Mouse (Mus musculus): ENCODE data around the gene Vmn1r16. TPM values are rescaled to one million over a fixed set of nuclear protein-coding genes. Genes with fewer than 3 reads are reported as not detected.

The Vmn1r16 gene
- polyA plus RNA-seq, 2 experiments = not detected

GRCm38 (mm10) chr6:57326176-57326575 lies 3.1 kb downstream of the Vmn1r16 start:
- ATAC-seq (ENCODE audit: insufficient read depth) (no peak), DNase-seq (ENCODE audit: low read depth in 3 of 3, low spot score in 3 of 3) (no peak)
- Histone ChIP-seq H3K4me1 (replicated peaks; ENCODE audit: control insufficient read depth in 2 of 2, insufficient read depth in 2 of 2, low read length in 1 of 2) (no peaks in the 10 kb centered on the region), H3K9ac (replicated peaks) (no peak overlapping the region), H3K4me2 (ENCODE audit: low read depth) (no peak overlapping the region), H3K27ac (no peak overlapping the region), H3K9me3 (ENCODE audit: control insufficient read depth, low read length) (no peaks in the 10 kb centered on the region), H3K36me3 (replicated peaks; ENCODE audit: control insufficient read depth, insufficient read depth, low read depth) (no peaks in the 10 kb centered on the region), H3K4me3 (ENCODE audit: insufficient read depth in 1 of 2, low read depth in 2 of 2, low read length in 2 of 2) (no peak overlapping the region), H3K27me3 (ENCODE audit: control insufficient read depth, insufficient read depth, low read length) (no peaks in the 10 kb centered on the region)
- no peak for TF ChIP-seq EP300 (IDR thresholded peaks at IDR 0.05; ENCODE audit: low read depth)
- TF ChIP-seq CTCF (IDR thresholded peaks at IDR 0.05; ENCODE audit: low read depth) = no peak

GRCm38 (mm10) chr6:57278952-57279351 lies 50.3 kb downstream of the Vmn1r16 start:
- TF ChIP-seq CTCF (IDR thresholded peaks at IDR 0.05; ENCODE audit: low read depth) (no peak), EP300 (IDR thresholded peaks at IDR 0.05; ENCODE audit: low read depth) (no peak)
- no peaks in the 10 kb centered on the region for H3K27me3 ChIP-seq (ENCODE audit: control insufficient read depth, insufficient read depth, low read length)

GRCm38 (mm10) chr6:57272517-57272916 lies 56.8 kb downstream of the Vmn1r16 start:
- H3K27me3 ChIP-seq (ENCODE audit: control insufficient read depth, insufficient read depth, low read length) = no peaks in the 10 kb centered on the region
- no peaks in the 10 kb centered on the region for H3K9me3 ChIP-seq (ENCODE audit: control insufficient read depth, low read length)
- DNase-seq (ENCODE audit: low read depth in 3 of 3, low spot score in 3 of 3) = no peak
- H3K9ac ChIP-seq (replicated peaks) = no peak overlapping the region
- H3K36me3 ChIP-seq (replicated peaks; ENCODE audit: control insufficient read depth, insufficient read depth, low read depth) = no peaks in the 10 kb centered on the region
- TF ChIP-seq CTCF (IDR thresholded peaks at IDR 0.05; ENCODE audit: low read depth) (no peak), EP300 (IDR thresholded peaks at IDR 0.05; ENCODE audit: low read depth) (no peak)
- H3K4me1 ChIP-seq (replicated peaks; ENCODE audit: control insufficient read depth in 2 of 2, insufficient read depth in 2 of 2, low read length in 1 of 2) = no peaks in the 10 kb centered on the region
- H3K27ac ChIP-seq = no peak overlapping the region
- ATAC-seq (ENCODE audit: insufficient read depth) = no peak
- no peak overlapping the region for H3K4me3 ChIP-seq (ENCODE audit: insufficient read depth in 1 of 2, low read depth in 2 of 2, low read length in 2 of 2)
- no peak overlapping the region for H3K4me2 ChIP-seq (ENCODE audit: low read depth)

More at GRCm38 (mm10) chr6:57278952-57279351, 50.3 kb downstream of the Vmn1r16 start:
- Histone ChIP-seq H3K9ac (replicated peaks) (no peak overlapping the region), H3K27ac (no peak overlapping the region), H3K4me1 (replicated peaks; ENCODE audit: control insufficient read depth in 2 of 2, insufficient read depth in 2 of 2, low read length in 1 of 2) (no peaks in the 10 kb centered on the region), H3K4me3 (ENCODE audit: insufficient read depth in 1 of 2, low read depth in 2 of 2, low read length in 2 of 2) (no peak overlapping the region), H3K36me3 (replicated peaks; ENCODE audit: control insufficient read depth, insufficient read depth, low read depth) (no peaks in the 10 kb centered on the region), H3K4me2 (ENCODE audit: low read depth) (no peak overlapping the region), H3K9me3 (ENCODE audit: control insufficient read depth, low read length) (no peaks in the 10 kb centered on the region)
- ATAC-seq (ENCODE audit: insufficient read depth) = no peak
- DNase-seq (ENCODE audit: low read depth in 3 of 3, low spot score in 3 of 3) = no peak

GRCm38 (mm10) chr6:57271881-57272280 lies 57.4 kb downstream of the Vmn1r16 start:
- H3K4me2 ChIP-seq (ENCODE audit: low read depth) = no peak overlapping the region
- no peak overlapping the region for H3K9ac ChIP-seq (replicated peaks)
- H3K27me3 ChIP-seq (ENCODE audit: control insufficient read depth, insufficient read depth, low read length) = no peaks in the 10 kb centered on the region
- no peaks in the 10 kb centered on the region for H3K9me3 ChIP-seq (ENCODE audit: control insufficient read depth, low read length)
- H3K36me3 ChIP-seq (replicated peaks; ENCODE audit: control insufficient read depth, insufficient read depth, low read depth) = no peaks in the 10 kb centered on the region
- 36% methylated on average over 3 of the region's 3 CpGs for WGBS (ENCODE audit: insufficient replicate concordance)
- no peak for ATAC-seq (ENCODE audit: insufficient read depth)
- DNase-seq (ENCODE audit: low read depth in 3 of 3, low spot score in 3 of 3) = no peak
- no peak overlapping the region for H3K4me3 ChIP-seq (ENCODE audit: insufficient read depth in 1 of 2, low read depth in 2 of 2, low read length in 2 of 2)
- no peak overlapping the region for H3K27ac ChIP-seq
- TF ChIP-seq CTCF (IDR thresholded peaks at IDR 0.05; ENCODE audit: low read depth) (no peak), EP300 (IDR thresholded peaks at IDR 0.05; ENCODE audit: low read depth) (no peak)
- no peaks in the 10 kb centered on the region for H3K4me1 ChIP-seq (replicated peaks; ENCODE audit: control insufficient read depth in 2 of 2, insufficient read depth in 2 of 2, low read length in 1 of 2)

Other genes with a start within 250 kb of the Vmn1r16 start
- gene Vmn1r10, start 220.0 kb downstream of the Vmn1r16 start, polyA plus RNA-seq (2012; rRNA removed) = not detected in 2 replicates
- gene Vmn1r10, start 220.0 kb downstream of the Vmn1r16 start, polyA plus RNA-seq (2014; fragmentation: Nextera tagmentation; extraction: Ambion mirVana) = not detected in 2 replicates
- not detected in 2 replicates for gene Vmn1r11, start 196.0 kb downstream of the Vmn1r16 start, polyA plus RNA-seq (2012; rRNA removed)
- gene Vmn1r11, start 196.0 kb downstream of the Vmn1r16 start, polyA plus RNA-seq (2014; fragmentation: Nextera tagmentation; extraction: Ambion mirVana) = not detected in 2 replicates
- not detected in 2 replicates for gene Vmn1r12, start 172.6 kb downstream of the Vmn1r16 start, polyA plus RNA-seq (2012; rRNA removed)
- not detected in 2 replicates for gene Vmn1r12, start 172.6 kb downstream of the Vmn1r16 start, polyA plus RNA-seq (2014; fragmentation: Nextera tagmentation; extraction: Ambion mirVana)
- not detected in 2 replicates for gene Vmn1r13, start 126.2 kb downstream of the Vmn1r16 start, polyA plus RNA-seq (2012; rRNA removed)
- gene Vmn1r13, start 126.2 kb downstream of the Vmn1r16 start, polyA plus RNA-seq (2014; fragmentation: Nextera tagmentation; extraction: Ambion mirVana) = not detected in 2 replicates
- gene Vmn1r14, start 97.8 kb downstream of the Vmn1r16 start, polyA plus RNA-seq (2012; rRNA removed) = not detected in 2 replicates
- gene Vmn1r14, start 97.8 kb downstream of the Vmn1r16 start, polyA plus RNA-seq (2014; fragmentation: Nextera tagmentation; extraction: Ambion mirVana) = not detected in 2 replicates
- not detected in 2 replicates for gene Vmn1r15, start 71.5 kb downstream of the Vmn1r16 start, polyA plus RNA-seq (2012; rRNA removed)
- not detected in 2 replicates for gene Vmn1r15, start 71.5 kb downstream of the Vmn1r16 start, polyA plus RNA-seq (2014; fragmentation: Nextera tagmentation; extraction: Ambion mirVana)
- not detected in 2 replicates for gene Vmn1r17, start 34.2 kb upstream of the Vmn1r16 start, polyA plus RNA-seq (2012; rRNA removed)
- gene Vmn1r17, start 34.2 kb upstream of the Vmn1r16 start, polyA plus RNA-seq (2014; fragmentation: Nextera tagmentation; extraction: Ambion mirVana) = not detected in 2 replicates
- not detected in 2 replicates for gene Vmn1r18, start 66.3 kb upstream of the Vmn1r16 start, polyA plus RNA-seq (2012; rRNA removed)
- gene Vmn1r18, start 66.3 kb upstream of the Vmn1r16 start, polyA plus RNA-seq (2014; fragmentation: Nextera tagmentation; extraction: Ambion mirVana) = not detected in 2 replicates
- gene Vmn1r19, start 74.3 kb upstream of the Vmn1r16 start, polyA plus RNA-seq (2012; rRNA removed) = not detected in 2 replicates
- not detected in 2 replicates for gene Vmn1r19, start 74.3 kb upstream of the Vmn1r16 start, polyA plus RNA-seq (2014; fragmentation: Nextera tagmentation; extraction: Ambion mirVana)
- not detected in 2 replicates for gene Vmn1r20, start 99.4 kb upstream of the Vmn1r16 start, polyA plus RNA-seq (2012; rRNA removed)
- not detected in 2 replicates for gene Vmn1r20, start 99.4 kb upstream of the Vmn1r16 start, polyA plus RNA-seq (2014; fragmentation: Nextera tagmentation; extraction: Ambion mirVana)
- gene Ppm1k, start 206.0 kb upstream of the Vmn1r16 start, polyA plus RNA-seq (2012; rRNA removed) = 1.6 and 4.5 TPM in 2 replicates
- gene Ppm1k, start 206.0 kb upstream of the Vmn1r16 start, polyA plus RNA-seq (2014; fragmentation: Nextera tagmentation; extraction: Ambion mirVana) = 2.8 and 3.3 TPM in 2 replicates